Mouse (Mus musculus) MEL (cell line): ENCODE measurements around the gene Gm20696.

Experiments used
- CHD2 ChIP-seq: IDR thresholded peaks from 2 replicates; pipeline ENCODE4 v1.6.1; 2011; ENCODE audit warnings: low read length, improper control_type of control experiment
- CTCF ChIP-seq, 3 experiments: IDR thresholded peaks in 2 of 3; conservative IDR thresholded peaks in 1 of 3; 2 replicates each; pipeline ENCODE4 v1.5.1; 2011 to 2012; ENCODE audit warnings: low read length in 3 of 3, low read depth in 2 of 3, mild to moderate bottlenecking in 2 of 3, improper control_type of control experiment in 1 of 3, inconsistent platforms in 1 of 3, mixed read lengths in 1 of 3, moderate library complexity in 1 of 3; ENCODE audit not compliant: control insufficient read depth in 1 of 3, insufficient read depth in 1 of 3, poor library complexity in 1 of 3, severe bottlenecking in 1 of 3
- E2F4 ChIP-seq: IDR thresholded peaks from 2 replicates; pipeline ENCODE4 v1.6.1; 2011; ENCODE audit warnings: low read depth, low read length, improper control_type of control experiment, borderline replicate concordance
- GATA1 ChIP-seq: IDR thresholded peaks from 2 replicates; pipeline ENCODE4 v1.6.1; 2011; ENCODE audit warnings: low read depth, low read length, improper control_type of control experiment
- MAX ChIP-seq: IDR thresholded peaks from 2 replicates; pipeline ENCODE4 v1.6.1; 2011; ENCODE audit warnings: low read length, improper control_type of control experiment
- MYC ChIP-seq: IDR thresholded peaks from 2 replicates; pipeline ENCODE4 v1.6.1; 2011; ENCODE audit warnings: low read depth, mild to moderate bottlenecking, low read length, improper control_type of control experiment, moderate library complexity
- NRF1 ChIP-seq: IDR thresholded peaks from 2 replicates; pipeline ENCODE4 v1.6.1; 2014; ENCODE audit warnings: low read depth, mild to moderate bottlenecking, inconsistent platforms, low read length, improper control_type of control experiment, moderate library complexity; ENCODE audit not compliant: poor library complexity, insufficient read depth, severe bottlenecking
- POLR2A ChIP-seq, 2 experiments: IDR thresholded peaks; 2 replicates each; pipeline ENCODE4 v1.6.1; 2011 to 2012; ENCODE audit warnings: low read length in 2 of 2, mild to moderate bottlenecking in 2 of 2, control low read depth in 1 of 2, improper control_type of control experiment in 1 of 2, low read depth in 1 of 2, moderate library complexity in 1 of 2; ENCODE audit not compliant: control insufficient read depth in 1 of 2, insufficient read depth in 1 of 2, poor library complexity in 1 of 2
- RCOR1 ChIP-seq: IDR thresholded peaks from 2 replicates; pipeline ENCODE4 v1.6.1; 2012; ENCODE audit warnings: low read depth, mild to moderate bottlenecking, inconsistent platforms, low read length, improper control_type of control experiment
- SIN3A ChIP-seq: IDR thresholded peaks from 2 replicates; pipeline ENCODE4 v1.6.1; 2012; ENCODE audit warnings: low read length, improper control_type of control experiment, inconsistent platforms
- SMC3 ChIP-seq: IDR thresholded peaks from 2 replicates; pipeline ENCODE4 v1.6.1; 2011; ENCODE audit warnings: low read depth, low read length, improper control_type of control experiment
- TAL1 ChIP-seq: IDR thresholded peaks from 2 replicates; pipeline ENCODE4 v1.6.1; 2012; ENCODE audit warnings: mild to moderate bottlenecking, inconsistent platforms, low read length, moderate library complexity, mixed read lengths
- TBP ChIP-seq: IDR thresholded peaks from 2 replicates; pipeline ENCODE4 v1.8.0; 2011; ENCODE audit warnings: low read depth, low read length, improper control_type of control experiment

DNA sequence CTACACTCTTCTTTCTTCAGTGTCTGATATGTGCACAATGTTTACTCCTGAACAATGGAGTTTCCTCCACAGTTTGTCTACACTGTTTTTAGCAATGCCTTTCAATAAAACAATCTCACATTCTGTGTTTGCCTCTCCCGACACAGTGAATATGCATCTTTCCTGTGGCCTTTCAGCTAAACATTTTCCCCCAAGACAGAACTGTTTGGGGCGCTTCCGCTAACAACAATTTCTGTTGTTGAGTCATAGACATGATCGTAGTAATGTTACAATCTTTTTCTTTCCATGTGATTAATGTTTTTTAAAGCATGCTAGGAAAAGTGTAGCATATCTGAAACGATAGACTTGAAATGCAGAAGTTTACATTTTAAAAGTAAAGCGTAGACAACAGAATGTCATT, 338.5 kb downstream of the Gm20696 start:
- TF ChIP-seq POLR2A (IDR thresholded peaks at IDR 0.05; ENCODE audit: control insufficient read depth in 1 of 2, insufficient read depth in 1 of 2, low read depth in 1 of 2, low read length in 2 of 2, poor library complexity in 1 of 2) (no peak), RCOR1 (no peak), SIN3A (no peak), TAL1 (no peak), E2F4 (no peak), MYC (no peak), NRF1 (no peak), TBP (no peak), SMC3 (no peak), CTCF (IDR thresholded peaks at IDR 0.05 in 2 of 3, conservative IDR thresholded peaks at IDR 0.05 in 1 of 3; ENCODE audit: control insufficient read depth in 1 of 3, insufficient read depth in 1 of 3, low read depth in 2 of 3, low read length in 3 of 3, poor library complexity in 1 of 3, severe bottlenecking in 1 of 3) (no peak), CHD2 (no peak), MAX (no peak), GATA1 (no peak)
